Mouse (Mus musculus): Measurements from ENCODE around the gene Txnrd2. TPM values are rescaled to one million over a fixed set of nuclear protein-coding genes. Genes with fewer than 3 reads are reported as not detected.

The Txnrd2 gene
- polyA plus RNA-seq, 1 experiment from 2014 or later: 24.8 TPM

GRCm38 (mm10) chr16:18418756-18419602 lies 7.2 kb upstream of the Txnrd2 start:
- H3K36me3 ChIP-seq (ENCODE audit: control insufficient read depth, insufficient read depth, low read length): no peaks in the 10 kb centered on the region; the same call in 1 of the 2 replicates
- no peaks in the 10 kb centered on the region for H3K9me3 ChIP-seq (ENCODE audit: control insufficient read depth, low read length)
- H3K27me3 ChIP-seq (ENCODE audit: control insufficient read depth, insufficient read depth, low read length): no peaks in the 10 kb centered on the region
- H3K9ac ChIP-seq (ENCODE audit: low read length): no peak overlapping the region
- no peaks in the 10 kb centered on the region for H3K4me1 ChIP-seq (replicated peaks; ENCODE audit: control insufficient read depth, insufficient read depth, low read length)
- WGBS: 79% methylated on average over 4 of the region's 4 CpGs
- no peak overlapping the region for H3K4me2 ChIP-seq (ENCODE audit: low read depth, low read length, severe bottlenecking)
- H3K4me3 ChIP-seq (ENCODE audit: low read depth, low read length): no peak overlapping the region
- ATAC-seq (replicated peaks; ENCODE audit: low FRiP score) (no peak), DNase-seq (ENCODE audit: low spot score) (no peak)
- H3K27ac ChIP-seq (ENCODE audit: low read depth, low read length): no peak overlapping the region

- ATAC-seq (replicated peaks; ENCODE audit: low FRiP score): no peak
- Histone ChIP-seq H3K4me2 (ENCODE audit: low read depth, low read length, severe bottlenecking) (no peak overlapping the region), H3K4me1 (replicated peaks; ENCODE audit: control insufficient read depth, insufficient read depth, low read length) (0 out of 2 replicates have a peak, but pooled peaks cover 3% of the 10 kb centered on the region), H3K4me3 (ENCODE audit: low read depth, low read length) (no peak overlapping the region), H3K9me3 (ENCODE audit: control insufficient read depth, low read length) (no peaks in the 10 kb centered on the region), H3K9ac (ENCODE audit: low read length) (no peak overlapping the region), H3K27ac (ENCODE audit: low read depth, low read length) (no peak overlapping the region), H3K27me3 (ENCODE audit: control insufficient read depth, insufficient read depth, low read length) (no peaks in the 10 kb centered on the region), H3K36me3 (ENCODE audit: control insufficient read depth, insufficient read depth, low read length) (no peaks in the 10 kb centered on the region; the same call in 1 of the 2 replicates)
- no peak for DNase-seq (ENCODE audit: low spot score)
- WGBS: 93% methylated on average over 1 of the region's 1 CpGs
Measured at GRCm38 (mm10) chr16:18419603-18420026, 6.6 kb upstream of the Txnrd2 start.

- no peak overlapping the region for H3K4me2 ChIP-seq (ENCODE audit: low read depth, low read length, severe bottlenecking)
- ATAC-seq (replicated peaks; ENCODE audit: low FRiP score) (no peak), DNase-seq (ENCODE audit: low spot score) (no peak)
- 0 out of 2 replicates have a peak, but pooled peaks cover 5% of the 10 kb centered on the region for H3K4me1 ChIP-seq (replicated peaks; ENCODE audit: control insufficient read depth, insufficient read depth, low read length)
- no peak overlapping the region for H3K4me3 ChIP-seq (ENCODE audit: low read depth, low read length)
- WGBS: 67% methylated on average over 3 of the region's 3 CpGs
- H3K27me3 ChIP-seq (ENCODE audit: control insufficient read depth, insufficient read depth, low read length): no peaks in the 10 kb centered on the region
- H3K36me3 ChIP-seq (ENCODE audit: control insufficient read depth, insufficient read depth, low read length): no peaks in the 10 kb centered on the region; the same call in 1 of the 2 replicates
- no peak overlapping the region for H3K9ac ChIP-seq (ENCODE audit: low read length)
- H3K27ac ChIP-seq (ENCODE audit: low read depth, low read length): no peak overlapping the region
- no peaks in the 10 kb centered on the region for H3K9me3 ChIP-seq (ENCODE audit: control insufficient read depth, low read length)
Measured at GRCm38 (mm10) chr16:18420571-18420970, 5.6 kb upstream of the Txnrd2 start.

GRCm38 (mm10) chr16:18423203-18423914 lies 2.8 kb upstream of the Txnrd2 start:
- Histone ChIP-seq H3K4me3 (ENCODE audit: low read depth, low read length) (no peak overlapping the region), H3K9me3 (ENCODE audit: control insufficient read depth, low read length) (no peaks in the 10 kb centered on the region), H3K9ac (ENCODE audit: low read length) (no peak overlapping the region), H3K4me2 (ENCODE audit: low read depth, low read length, severe bottlenecking) (no peak overlapping the region), H3K4me1 (replicated peaks; ENCODE audit: control insufficient read depth, insufficient read depth, low read length) (0 out of 2 replicates have a peak, but pooled peaks cover 6% of the 10 kb centered on the region), H3K27me3 (ENCODE audit: control insufficient read depth, insufficient read depth, low read length) (no peaks in the 10 kb centered on the region), H3K27ac (ENCODE audit: low read depth, low read length) (no peak overlapping the region), H3K36me3 (ENCODE audit: control insufficient read depth, insufficient read depth, low read length) (no peaks in the 10 kb centered on the region; the same call in 1 of the 2 replicates)
- ATAC-seq (replicated peaks; ENCODE audit: low FRiP score): no peak
- 91% methylated on average over 7 of the region's 7 CpGs for WGBS
- DNase-seq (ENCODE audit: low spot score): no peak

- Histone ChIP-seq H3K36me3 (ENCODE audit: control insufficient read depth, insufficient read depth, low read length) (no peaks in the 10 kb centered on the region; the same call in 1 of the 2 replicates), H3K4me3 (ENCODE audit: low read depth, low read length) (no peak overlapping the region), H3K9me3 (ENCODE audit: control insufficient read depth, low read length) (no peaks in the 10 kb centered on the region), H3K4me1 (replicated peaks; ENCODE audit: control insufficient read depth, insufficient read depth, low read length) (0 out of 2 replicates have a peak, but pooled peaks cover 6% of the 10 kb centered on the region), H3K9ac (ENCODE audit: low read length) (no peak overlapping the region), H3K4me2 (ENCODE audit: low read depth, low read length, severe bottlenecking) (no peak overlapping the region), H3K27me3 (ENCODE audit: control insufficient read depth, insufficient read depth, low read length) (no peaks in the 10 kb centered on the region), H3K27ac (ENCODE audit: low read depth, low read length) (no peak overlapping the region)
- DNase-seq (ENCODE audit: low spot score) (no peak), ATAC-seq (replicated peaks; ENCODE audit: low FRiP score) (no peak)
- WGBS: 89% methylated on average over 5 of the region's 5 CpGs
Measured at GRCm38 (mm10) chr16:18423915-18424265, 2.3 kb upstream of the Txnrd2 start.

- no peak overlapping the region for H3K4me2 ChIP-seq (ENCODE audit: low read depth, low read length, severe bottlenecking)
- H3K9me3 ChIP-seq (ENCODE audit: control insufficient read depth, low read length): no peaks in the 10 kb centered on the region
- H3K27me3 ChIP-seq (ENCODE audit: control insufficient read depth, insufficient read depth, low read length): no peaks in the 10 kb centered on the region
- no peaks in the 10 kb centered on the region; the same call in 1 of the 2 replicates for H3K36me3 ChIP-seq (ENCODE audit: control insufficient read depth, insufficient read depth, low read length)
- 78% methylated on average over 11 of the region's 11 CpGs for WGBS
- H3K9ac ChIP-seq (ENCODE audit: low read length): no peak overlapping the region
- no peak overlapping the region for H3K27ac ChIP-seq (ENCODE audit: low read depth, low read length)
- H3K4me3 ChIP-seq (ENCODE audit: low read depth, low read length): no peak overlapping the region
- DNase-seq (ENCODE audit: low spot score): no peak
- H3K4me1 ChIP-seq (replicated peaks; ENCODE audit: control insufficient read depth, insufficient read depth, low read length): 0 out of 2 replicates have a peak, but pooled peaks cover 6% of the 10 kb centered on the region
- ATAC-seq (replicated peaks; ENCODE audit: low FRiP score): no peak
Measured at GRCm38 (mm10) chr16:18424364-18425045, 1.7 kb upstream of the Txnrd2 start.

- Histone ChIP-seq H3K36me3 (ENCODE audit: control insufficient read depth, insufficient read depth, low read length) (no peaks in the 10 kb centered on the region; the same call in 1 of the 2 replicates), H3K4me1 (replicated peaks; ENCODE audit: control insufficient read depth, insufficient read depth, low read length) (0 out of 2 replicates have a peak, but pooled peaks cover 6% of the 10 kb centered on the region), H3K27me3 (ENCODE audit: control insufficient read depth, insufficient read depth, low read length) (no peaks in the 10 kb centered on the region), H3K4me3 (ENCODE audit: low read depth, low read length) (peak overlapping the region; percentile 87), H3K9ac (ENCODE audit: low read length) (peak overlapping the region; percentile 89), H3K4me2 (ENCODE audit: low read depth, low read length, severe bottlenecking) (peak overlapping the region; percentile 86), H3K27ac (ENCODE audit: low read depth, low read length) (0 out of 2 replicates have a peak overlapping the region, but pooled peaks have one; percentile 18), H3K9me3 (ENCODE audit: control insufficient read depth, low read length) (no peaks in the 10 kb centered on the region)
- ATAC-seq (replicated peaks; ENCODE audit: low FRiP score) (peak; percentile 48), DNase-seq (ENCODE audit: low spot score) (no peak)
- WGBS: 35% methylated on average over 10 of the region's 10 CpGs
Measured at GRCm38 (mm10) chr16:18425475-18426214, 539 bp upstream of the Txnrd2 start.

Measured in forebrain, embryonic 11.5 days (tissue).